ENCODE assay signal across 9 mouse cellular contexts in genomic region chr12:83143071-83143470, GRCm38 (mm10).
DNase-seq lines count a peak whose midpoint lies in the region; ATAC-seq and TF ChIP-seq lines count a peak whose summit lies in the region.
"Had no signal": no experiment of that assay in that cellular context is flagged by ENCODE, and none has a peak within 500 bp of the region (broad histone marks: within the 10 kb centered on the region; RNA-seq: fewer than 3 reads in every experiment).

No protein-coding gene starts in this region.

- intact Hi-C loops in gastrocnemius, adult 2 months (cut with DNase I) = loop anchor here (10.0 kb wide), 1 partner anchor 262 kb away; no protein-coding TSS in a partner anchor
- intact Hi-C loops in left cerebral cortex, postnatal 4 days (cut with DNase I) = no loop called here

- no peak for TF ChIP-seq CTCF in gastrocnemius, adult 2 months (IDR thresholded peaks at IDR 0.05)

- peak; percentile 85 for ATAC-seq in erythroblast, adult 5-6 weeks (replicated peaks; ENCODE audit: low FRiP score, poor library complexity, severe bottlenecking)
- peak; percentile 92 for ATAC-seq in megakaryocyte-erythroid progenitor cell, adult 5-6 weeks (replicated peaks; ENCODE audit: low FRiP score, low TSS enrichment, poor library complexity, severe bottlenecking)

- DNase-seq in gastrocnemius, adult 2 months = peak; percentile 27
- no peak for DNase-seq in gastrocnemius, postnatal 4 days (ENCODE audit: low spot score in 2 of 2)
- DNase-seq in left cerebral cortex, postnatal 4 days = peak; percentile 84
- no peak for DNase-seq in left cerebral cortex, adult 18-20 months (ENCODE audit: low spot score in 2 of 2)
- DNase-seq in urinary bladder, postnatal 4 days (ENCODE audit: low spot score in 2 of 2) = no peak
- no peak for DNase-seq in layer of hippocampus, adult 9-11 months

- H3K4me3 ChIP-seq in gastrocnemius, adult 2 months = no peak overlapping the region
- H3K4me3 ChIP-seq: embryonic facial prominence, embryonic 15.5 days had no signal

- peak overlapping the region; percentile 94 for H3K27ac ChIP-seq in gastrocnemius, adult 2 months
- H3K27ac ChIP-seq: embryonic facial prominence, embryonic 15.5 days had no signal

Comparison
In these comparisons a context has a peak if more than half of its experiments do, and no peak if none do; other contexts are left out.
1. DNase-seq: peak in gastrocnemius, adult 2 months (single experiment) and left cerebral cortex, postnatal 4 days (single experiment); none in gastrocnemius, postnatal 4 days (0 of 2), left cerebral cortex, adult 18-20 months (0 of 2), urinary bladder, postnatal 4 days (0 of 2) and layer of hippocampus, adult 9-11 months (single experiment).